17 mouse cellular contexts compared by ENCODE assay signal in genomic region chr1:134773256-134773655, GRCm38 (mm10).
A peak's percentile ranks its signal among the peaks of the same experiment; 100 is the strongest.
DNase-seq lines count a peak whose midpoint lies in the region; ATAC-seq lines count a peak whose summit lies in the region.
"Had no signal": no experiment of that assay in that cellular context is flagged by ENCODE, and none has a peak within 500 bp of the region (broad histone marks: within the 10 kb centered on the region; RNA-seq: fewer than 3 reads in every experiment).

No protein-coding gene starts in this region.

- peaks cover 49% of the 10 kb centered on the region for H3K4me1 ChIP-seq in kidney, embryonic 16.5 days (ENCODE audit: insufficient read depth, low read length)
- peaks cover 60% of the 10 kb centered on the region for H3K4me1 ChIP-seq in embryonic facial prominence, embryonic 10.5 days
- H3K4me1 ChIP-seq in limb, embryonic 10.5 days, result peaks cover 48% of the 10 kb centered on the region
- peaks cover 15% of the 10 kb centered on the region for H3K4me1 ChIP-seq in midbrain, embryonic 13.5 days (replicated peaks)
- H3K4me1 ChIP-seq: forebrain, embryonic 13.5 days had no signal

- H3K27ac ChIP-seq in kidney, embryonic 16.5 days (ENCODE audit: low read length), result peak overlapping the region; percentile 94
- peak overlapping the region; percentile 70 for H3K27ac ChIP-seq in embryonic facial prominence, embryonic 10.5 days (replicated peaks)
- peak overlapping the region; percentile 19; the same call in 1 of the 2 replicates for H3K27ac ChIP-seq in limb, embryonic 10.5 days
- no peak overlapping the region for H3K27ac ChIP-seq in midbrain, embryonic 13.5 days
- H3K27ac ChIP-seq: forebrain, embryonic 13.5 days; liver, embryonic 14.5 days; neural tube, embryonic 15.5 days had no signal

- no peak overlapping the region for H3K4me2 ChIP-seq in kidney, embryonic 16.5 days (replicated peaks; ENCODE audit: low read depth, low read length)
- H3K4me2 ChIP-seq in midbrain, embryonic 13.5 days (replicated peaks), result no peak overlapping the region
- H3K4me2 ChIP-seq: forebrain, embryonic 13.5 days; neural tube, embryonic 15.5 days had no signal

- DNase-seq in gastrocnemius, postnatal 25 days, result peak; percentile 67
- no peak for DNase-seq in gastrocnemius, postnatal 4 days (ENCODE audit: low spot score in 2 of 2)
- no peak for DNase-seq in kidney, adult 9 months
- no peak for DNase-seq in embryonic facial prominence, embryonic 10.5 days (ENCODE audit: low spot score)
- DNase-seq in limb, embryonic 10.5 days (ENCODE audit: low spot score), result no peak
- DNase-seq in adipocyte (ENCODE audit: low spot score), result no peak
- DNase-seq: adrenal gland, postnatal 25 days; cerebellum, adult 2 months; embryo, embryonic 11 days; thymus, adult 18-20 months had no signal

- 33% methylated on average over 12 of the region's 12 CpGs for WGBS in kidney, embryonic 16.5 days
- WGBS in embryonic facial prominence, embryonic 10.5 days, result 42% methylated on average over 12 of the region's 12 CpGs
- WGBS in limb, embryonic 10.5 days, result 85% methylated on average over 12 of the region's 12 CpGs
- WGBS in midbrain, embryonic 13.5 days, result 39% methylated on average over 12 of the region's 12 CpGs

- no peaks in the 10 kb centered on the region for H3K9me3 ChIP-seq in kidney, embryonic 16.5 days (ENCODE audit: low read length)
- H3K9me3 ChIP-seq in embryonic facial prominence, embryonic 10.5 days, result no peaks in the 10 kb centered on the region
- H3K9me3 ChIP-seq in limb, embryonic 10.5 days (replicated peaks), result no peaks in the 10 kb centered on the region
- no peaks in the 10 kb centered on the region for H3K9me3 ChIP-seq in midbrain, embryonic 13.5 days
- H3K9me3 ChIP-seq: forebrain, embryonic 13.5 days; neural tube, embryonic 15.5 days had no signal

- peak overlapping the region; percentile 6; the same call in 1 of the 2 replicates for H3K9ac ChIP-seq in kidney, embryonic 16.5 days (replicated peaks; ENCODE audit: low read length)
- no peak overlapping the region for H3K9ac ChIP-seq in midbrain, embryonic 13.5 days (replicated peaks)
- H3K9ac ChIP-seq: forebrain, embryonic 13.5 days; liver, embryonic 14.5 days; neural tube, embryonic 15.5 days had no signal

- H3K4me3 ChIP-seq in kidney, embryonic 16.5 days (ENCODE audit: low read length), result no peak overlapping the region
- H3K4me3 ChIP-seq in embryonic facial prominence, embryonic 10.5 days, result no peak overlapping the region
- H3K4me3 ChIP-seq in limb, embryonic 10.5 days, result no peak overlapping the region
- H3K4me3 ChIP-seq in midbrain, embryonic 13.5 days (replicated peaks), result no peak overlapping the region
- H3K4me3 ChIP-seq: forebrain, embryonic 13.5 days; neural tube, embryonic 15.5 days had no signal

- H3K36me3 ChIP-seq in kidney, embryonic 16.5 days (ENCODE audit: insufficient read depth, low read length), result peaks cover 6% of the 10 kb centered on the region
- peaks cover 14% of the 10 kb centered on the region for H3K36me3 ChIP-seq in embryonic facial prominence, embryonic 10.5 days (replicated peaks)
- peaks cover 3% of the 10 kb centered on the region; the same call in 1 of the 2 replicates for H3K36me3 ChIP-seq in limb, embryonic 10.5 days
- peaks cover 27% of the 10 kb centered on the region for H3K36me3 ChIP-seq in midbrain, embryonic 13.5 days

- H3K27me3 ChIP-seq in kidney, embryonic 16.5 days (ENCODE audit: insufficient read depth, low read length), result no peaks in the 10 kb centered on the region
- H3K27me3 ChIP-seq in embryonic facial prominence, embryonic 10.5 days (replicated peaks; ENCODE audit: low read depth, poor library complexity, severe bottlenecking), result no peaks in the 10 kb centered on the region
- H3K27me3 ChIP-seq in limb, embryonic 10.5 days (ENCODE audit: low read depth, poor library complexity, severe bottlenecking), result no peaks in the 10 kb centered on the region
- H3K27me3 ChIP-seq in midbrain, embryonic 13.5 days, result no peaks in the 10 kb centered on the region
- H3K27me3 ChIP-seq: forebrain, embryonic 13.5 days; neural tube, embryonic 15.5 days; Patski had no signal

- no peak for ATAC-seq in kidney, embryonic 16.5 days (ENCODE audit: low FRiP score, low TSS enrichment)
- ATAC-seq in midbrain, embryonic 13.5 days, result no peak
- ATAC-seq: forebrain, embryonic 13.5 days; midbrain, embryonic 16.5 days; Patski had no signal
